Mouse (Mus musculus) liver, embryonic 11.5 days (tissue): ENCODE data around the gene Twf2. TPM values are rescaled to one million over a fixed set of nuclear protein-coding genes. Genes with fewer than 3 reads are reported as not detected.

ENCODE experiments used
- ATAC-seq: fragments of 200-750 bp; cut with Nextera tagmentation; replicated peaks from 2 replicates; pipeline ENCODE4 v1.8.0; 2017; ENCODE audit warnings: moderate number of reproducible peaks, mild to moderate bottlenecking, moderate TSS enrichment, moderate library complexity; ENCODE audit not compliant: low FRiP score
- DNase-seq: peaks from one replicate; pipeline ENCODE4 v3.0.0-alpha.2; 2017; ENCODE audit warnings: low spot score
- H3K27ac ChIP-seq: fragments of 300-500 bp; sonication (generic); 2 replicates; pipeline ENCODE4 v1.5.1; 2014; ENCODE audit warnings: mild to moderate bottlenecking, low read depth, low read length, control low read depth
- H3K27me3 ChIP-seq: fragments of 300-500 bp; sonication (generic); replicated peaks from 2 replicates; pipeline ENCODE4 v1.6.1; 2014; ENCODE audit warnings: low read length, mixed read lengths; ENCODE audit not compliant: control insufficient read depth, insufficient read depth
- H3K36me3 ChIP-seq: fragments of 300-500 bp; sonication (generic); 2 replicates; pipeline ENCODE4 v1.6.1; 2014; ENCODE audit warnings: mild to moderate bottlenecking, low read length, moderate library complexity, mixed read lengths; ENCODE audit not compliant: control insufficient read depth, insufficient read depth
- H3K4me1 ChIP-seq: fragments of 300-500 bp; sonication (generic); replicated peaks from 2 replicates; pipeline ENCODE4 v1.6.1; 2014; ENCODE audit warnings: low read length, mixed read lengths; ENCODE audit not compliant: control insufficient read depth, insufficient read depth
- H3K4me2 ChIP-seq: fragments of 300-500 bp; sonication (generic); 2 replicates; pipeline ENCODE4 v1.6.1; 2014; ENCODE audit warnings: mild to moderate bottlenecking, control low read depth, moderate library complexity
- H3K4me3 ChIP-seq: fragments of 300-500 bp; sonication (generic); 2 replicates; pipeline ENCODE4 v1.5.1; 2014; ENCODE audit warnings: low read depth, low read length, control low read depth
- H3K9ac ChIP-seq: fragments of 300-500 bp; sonication (generic); 2 replicates; pipeline ENCODE4 v1.6.1; 2014; ENCODE audit warnings: low read depth, low read length, control low read depth
- H3K9me3 ChIP-seq: fragments of 300-500 bp; sonication (generic); 2 replicates; pipeline ENCODE4 v1.6.1; 2016; ENCODE audit warnings: low read length, inconsistent platforms, mixed read lengths; ENCODE audit not compliant: control insufficient read depth
- WGBS: fragments of 180-500 bp; shearing (Covaris S2); extraction: QIAGEN DNeasy Blood & Tissue Kit; methylation state at CpG from one replicate; pipeline ENCODE4 v1.1.7; 2014; 5-methylcytosine and 5-hydroxymethylcytosine counted together
- polyA plus RNA-seq: library from polyadenylated mRNA; unstranded; fragments of >200 nt; fragmentation: Nextera tagmentation; extraction: Ambion mirVana; gene quantifications from 2 replicates; pipeline ENCODE4 v1.2.1, GENCODE M21; 2014

The Twf2 gene
- polyA plus RNA-seq, 1 experiment from 2014 or later: 58.4 TPM

GRCm38 (mm10) chr9:106191355-106191754 is 11.6 kb upstream of the Twf2 start:
- WGBS: 89% methylated on average over 1 of the region's 1 CpGs
- DNase-seq (no peak), ATAC-seq (no peak)
- no peak overlapping the region for H3K9ac ChIP-seq
- H3K27me3 ChIP-seq: no peaks in the 10 kb centered on the region
- no peaks in the 10 kb centered on the region for H3K4me1 ChIP-seq
- H3K4me3 ChIP-seq: no peak overlapping the region
- H3K36me3 ChIP-seq: peaks cover 54% of the 10 kb centered on the region
- H3K9me3 ChIP-seq: no peaks in the 10 kb centered on the region
- no peak overlapping the region for H3K4me2 ChIP-seq
- no peak overlapping the region for H3K27ac ChIP-seq

- Histone ChIP-seq H3K4me2 (no peak overlapping the region), H3K4me3 (no peak overlapping the region), H3K36me3 (peaks cover 47% of the 10 kb centered on the region), H3K9ac (no peak overlapping the region), H3K27ac (no peak overlapping the region), H3K27me3 (no peaks in the 10 kb centered on the region), H3K4me1 (no peaks in the 10 kb centered on the region), H3K9me3 (no peaks in the 10 kb centered on the region)
- WGBS: 93% methylated on average over 8 of the region's 8 CpGs
- no peak for ATAC-seq
- DNase-seq: no peak
Observed at GRCm38 (mm10) chr9:106192024-106192423, 10.9 kb upstream of the Twf2 start.

- Histone ChIP-seq H3K4me1 (0 out of 2 replicates have a peak, but pooled peaks cover 3% of the 10 kb centered on the region), H3K4me3 (no peak overlapping the region), H3K27me3 (no peaks in the 10 kb centered on the region), H3K9ac (no peak overlapping the region), H3K36me3 (peaks cover 41% of the 10 kb centered on the region), H3K9me3 (no peaks in the 10 kb centered on the region), H3K27ac (no peak overlapping the region), H3K4me2 (no peak overlapping the region)
- ATAC-seq (no peak), DNase-seq (no peak)
- WGBS: 48% methylated on average over 1 of the region's 1 CpGs
Observed at GRCm38 (mm10) chr9:106192998-106193397, 9.9 kb upstream of the Twf2 start.

GRCm38 (mm10) chr9:106193930-106194807 is 8.7 kb upstream of the Twf2 start:
- no peak overlapping the region for H3K27ac ChIP-seq
- H3K27me3 ChIP-seq: no peaks in the 10 kb centered on the region
- no peak overlapping the region for H3K9ac ChIP-seq
- peaks cover 3% of the 10 kb centered on the region; the same call in 1 of the 2 replicates for H3K4me1 ChIP-seq
- WGBS: 88% methylated on average over 8 of the region's 8 CpGs
- ATAC-seq (no peak), DNase-seq (no peak)
- H3K4me2 ChIP-seq: no peak overlapping the region
- peaks cover 30% of the 10 kb centered on the region for H3K36me3 ChIP-seq
- no peak overlapping the region for H3K4me3 ChIP-seq
- no peaks in the 10 kb centered on the region for H3K9me3 ChIP-seq

GRCm38 (mm10) chr9:106195693-106196092 is 7.2 kb upstream of the Twf2 start:
- no peaks in the 10 kb centered on the region for H3K27me3 ChIP-seq
- WGBS: 92% methylated on average over 8 of the region's 8 CpGs
- DNase-seq: no peak
- peaks cover 15% of the 10 kb centered on the region for H3K36me3 ChIP-seq
- H3K9me3 ChIP-seq: no peaks in the 10 kb centered on the region
- H3K4me3 ChIP-seq: no peak overlapping the region
- no peak overlapping the region for H3K9ac ChIP-seq
- no peak overlapping the region for H3K27ac ChIP-seq
- no peak overlapping the region for H3K4me2 ChIP-seq
- no peak for ATAC-seq
- peaks cover 11% of the 10 kb centered on the region; the same call in 1 of the 2 replicates for H3K4me1 ChIP-seq

- ATAC-seq (no peak), DNase-seq (no peak)
- Histone ChIP-seq H3K9me3 (no peaks in the 10 kb centered on the region), H3K4me2 (no peak overlapping the region), H3K4me1 (peaks cover 13% of the 10 kb centered on the region; the same call in 1 of the 2 replicates), H3K36me3 (0 out of 2 replicates have a peak, but pooled peaks cover 6% of the 10 kb centered on the region), H3K4me3 (no peak overlapping the region), H3K27ac (no peak overlapping the region), H3K9ac (no peak overlapping the region), H3K27me3 (no peaks in the 10 kb centered on the region)
- WGBS: 85% methylated on average over 3 of the region's 3 CpGs
Observed at GRCm38 (mm10) chr9:106197081-106197713, 5.7 kb upstream of the Twf2 start.

- DNase-seq: no peak
- 0 out of 2 replicates have a peak overlapping the region, but pooled peaks have one; percentile 12 for H3K4me3 ChIP-seq
Observed at GRCm38 (mm10) chr9:106197732-106198131, 5.2 kb upstream of the Twf2 start.

GRCm38 (mm10) chr9:106198962-106199458 is 3.9 kb upstream of the Twf2 start:
- peak; percentile 74 for ATAC-seq
- 0% methylated on average over 49 of the region's 51 CpGs for WGBS
- peak overlapping the region; percentile 47; the same call in 1 of the 2 replicates for H3K27ac ChIP-seq

More at GRCm38 (mm10) chr9:106197732-106198131, 5.2 kb upstream of the Twf2 start:
- Histone ChIP-seq H3K36me3 (0 out of 2 replicates have a peak, but pooled peaks cover 3% of the 10 kb centered on the region), H3K4me2 (peak overlapping the region; percentile 69; the same call in 1 of the 2 replicates), H3K4me1 (peaks cover 15% of the 10 kb centered on the region; the same call in 1 of the 2 replicates), H3K9ac (no peak overlapping the region), H3K27me3 (no peaks in the 10 kb centered on the region), H3K9me3 (no peaks in the 10 kb centered on the region), H3K27ac (no peak overlapping the region)
- ATAC-seq: no peak
- WGBS: 85% methylated on average over 9 of the region's 9 CpGs

More at GRCm38 (mm10) chr9:106198962-106199458, 3.9 kb upstream of the Twf2 start:
- Histone ChIP-seq H3K9ac (peak overlapping the region; percentile 75), H3K9me3 (no peaks in the 10 kb centered on the region), H3K4me1 (peaks cover 23% of the 10 kb centered on the region), H3K36me3 (no peaks in the 10 kb centered on the region), H3K27me3 (no peaks in the 10 kb centered on the region), H3K4me3 (peak overlapping the region; percentile 75), H3K4me2 (peak overlapping the region; percentile 69)
- DNase-seq: peak; percentile 84
